Mouse (Mus musculus) megakaryocyte, embryonic 14.5 days (primary cell): ENCODE results near the gene Haghl.
"Not testable (repeated sequence)": the region's sequence is repeated elsewhere in the genome, so short reads cannot be mapped to it uniquely, and the experiment has no call there.

Experiments used
- FLI1 ChIP-seq: IDR thresholded peaks from 2 replicates; pipeline ENCODE4 v1.6.1; 2012; ENCODE audit warnings: low read length, inconsistent platforms, mixed read lengths
- GATA1 ChIP-seq: IDR thresholded peaks from 3 replicates; pipeline ENCODE4 v1.6.1; 2012; ENCODE audit warnings: mixed read lengths, low read length, inconsistent platforms, borderline replicate concordance

GRCm38 (mm10) chr17:25807452-25807851 is 22.0 kb upstream of the Haghl start:
- not testable (repeated sequence) for TF ChIP-seq FLI1, GATA1
